Mouse (Mus musculus) neural tube, embryonic 11.5 days (tissue): ENCODE data around the gene Celf2. TPM values are rescaled to one million over a fixed set of nuclear protein-coding genes. Genes with fewer than 3 reads are reported as not detected.
A peak's percentile ranks its signal among the peaks of the same experiment; 100 is the strongest.

Source experiments
- ATAC-seq: fragments of 200-750 bp; cut with Nextera tagmentation; 2 replicates; pipeline ENCODE4 v1.8.0; 2017; ENCODE audit warnings: moderate number of reproducible peaks, mild to moderate bottlenecking, moderate TSS enrichment, moderate library complexity; ENCODE audit not compliant: insufficient read depth, low FRiP score, low TSS enrichment
- DNase-seq: peaks from one replicate; pipeline ENCODE4 v3.0.0-alpha.2; 2015; ENCODE audit warnings: low spot score
- H3K27ac ChIP-seq: fragments of 300-500 bp; sonication (generic); 2 replicates; pipeline ENCODE4 v1.5.1; 2014; ENCODE audit warnings: low read depth, mild to moderate bottlenecking, low read length
- H3K27me3 ChIP-seq: fragments of 300-500 bp; sonication (generic); 2 replicates; pipeline ENCODE4 v1.6.1; 2014; ENCODE audit warnings: mild to moderate bottlenecking, low read length, mixed read lengths; ENCODE audit not compliant: control insufficient read depth, insufficient read depth
- H3K36me3 ChIP-seq: fragments of 300-500 bp; sonication (generic); 2 replicates; pipeline ENCODE4 v1.6.1; 2014; ENCODE audit warnings: mild to moderate bottlenecking, low read length, moderate library complexity, mixed read lengths; ENCODE audit not compliant: control insufficient read depth, insufficient read depth
- H3K4me1 ChIP-seq: fragments of 300-500 bp; sonication (generic); 2 replicates; pipeline ENCODE4 v1.6.1; 2014; ENCODE audit warnings: low read length, mixed read lengths; ENCODE audit not compliant: control insufficient read depth, insufficient read depth
- H3K4me2 ChIP-seq: fragments of 300-500 bp; sonication (generic); 2 replicates; pipeline ENCODE4 v1.6.1; 2014; ENCODE audit warnings: low read depth, mild to moderate bottlenecking, moderate library complexity
- H3K4me3 ChIP-seq: fragments of 300-500 bp; sonication (generic); 2 replicates; pipeline ENCODE4 v1.5.1; 2014; ENCODE audit warnings: low read depth, low read length
- H3K9ac ChIP-seq: fragments of 300-500 bp; sonication (generic); 2 replicates; pipeline ENCODE4 v1.6.1; 2014; ENCODE audit warnings: mild to moderate bottlenecking, low read length
- H3K9me3 ChIP-seq: fragments of 300-500 bp; sonication (generic); 2 replicates; pipeline ENCODE4 v1.6.1; 2016; ENCODE audit warnings: low read length; ENCODE audit not compliant: control insufficient read depth
- WGBS: fragments of 180-500 bp; shearing (Covaris S2); extraction: QIAGEN DNeasy Blood & Tissue Kit; methylation state at CpG from one replicate; pipeline ENCODE4 v1.1.7; 2014; 5-methylcytosine and 5-hydroxymethylcytosine counted together
- polyA plus RNA-seq: library from polyadenylated mRNA; unstranded; fragments of >200 nt; fragmentation: Nextera tagmentation; extraction: Ambion mirVana; gene quantifications from 2 replicates; pipeline ENCODE4 v1.2.1, GENCODE M21; 2014

The Celf2 gene
- polyA plus RNA-seq, 1 experiment from 2014 or later: 70.3 TPM

DNA sequence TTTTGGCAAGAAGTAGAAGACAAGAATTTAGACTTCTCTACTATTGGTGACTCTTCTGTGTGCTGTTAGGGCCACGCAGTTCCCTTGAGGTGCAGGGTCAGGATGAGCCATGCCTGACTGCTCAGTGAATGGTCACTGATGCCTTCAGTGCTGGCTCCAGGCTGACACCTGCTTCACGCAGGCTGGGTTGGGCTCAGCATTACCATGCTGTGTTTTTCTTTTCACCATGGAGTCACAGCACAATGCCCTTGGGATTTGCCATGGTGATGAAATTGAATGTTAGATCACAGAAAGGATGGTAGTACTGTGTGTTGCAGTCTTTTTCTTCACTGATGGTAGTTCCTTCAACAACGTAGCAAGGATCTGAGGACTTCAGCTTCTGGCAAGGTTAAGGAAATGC is 394.2 kb downstream of the Celf2 start:
- Histone ChIP-seq H3K27ac (no peak overlapping the region), H3K9ac (no peak overlapping the region), H3K4me2 (no peak overlapping the region), H3K4me1 (0 out of 2 replicates have a peak, but pooled peaks cover 6% of the 10 kb centered on the region), H3K27me3 (no peaks in the 10 kb centered on the region), H3K36me3 (no peaks in the 10 kb centered on the region), H3K9me3 (no peaks in the 10 kb centered on the region), H3K4me3 (no peak overlapping the region)
- ATAC-seq (0 out of 2 replicates have a peak, but pooled peaks have one; percentile 62), DNase-seq (no peak)
- WGBS: 55% methylated on average over 3 of the region's 3 CpGs

DNA sequence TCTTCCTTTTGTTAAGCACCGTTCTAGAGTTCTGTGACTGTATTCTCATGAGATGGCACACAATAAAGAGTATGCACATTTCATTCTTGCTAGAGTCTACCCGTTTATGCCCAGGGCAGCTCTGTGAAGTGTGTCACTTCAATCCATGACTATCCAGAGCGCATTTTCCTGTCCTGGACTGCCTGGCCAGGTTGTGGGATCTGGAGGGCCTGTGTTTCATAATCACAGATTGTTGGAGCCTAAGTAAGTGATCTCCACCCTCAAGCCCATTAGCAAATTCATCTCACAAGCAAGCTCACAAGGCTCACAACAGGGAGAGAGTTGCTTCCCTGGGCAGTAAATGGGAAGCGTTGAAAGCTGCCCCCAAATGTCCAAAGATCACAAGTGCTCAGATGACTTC is 395.6 kb downstream of the Celf2 start:
- no peaks in the 10 kb centered on the region for H3K36me3 ChIP-seq
- no peak for ATAC-seq
- no peak overlapping the region for H3K9ac ChIP-seq
- H3K9me3 ChIP-seq: no peaks in the 10 kb centered on the region
- WGBS: 69% methylated on average over 4 of the region's 4 CpGs
- H3K4me1 ChIP-seq: 0 out of 2 replicates have a peak, but pooled peaks cover 6% of the 10 kb centered on the region
- H3K27me3 ChIP-seq: no peaks in the 10 kb centered on the region
- H3K27ac ChIP-seq: no peak overlapping the region
- no peak for DNase-seq
- H3K4me3 ChIP-seq: no peak overlapping the region
- no peak overlapping the region for H3K4me2 ChIP-seq

DNA sequence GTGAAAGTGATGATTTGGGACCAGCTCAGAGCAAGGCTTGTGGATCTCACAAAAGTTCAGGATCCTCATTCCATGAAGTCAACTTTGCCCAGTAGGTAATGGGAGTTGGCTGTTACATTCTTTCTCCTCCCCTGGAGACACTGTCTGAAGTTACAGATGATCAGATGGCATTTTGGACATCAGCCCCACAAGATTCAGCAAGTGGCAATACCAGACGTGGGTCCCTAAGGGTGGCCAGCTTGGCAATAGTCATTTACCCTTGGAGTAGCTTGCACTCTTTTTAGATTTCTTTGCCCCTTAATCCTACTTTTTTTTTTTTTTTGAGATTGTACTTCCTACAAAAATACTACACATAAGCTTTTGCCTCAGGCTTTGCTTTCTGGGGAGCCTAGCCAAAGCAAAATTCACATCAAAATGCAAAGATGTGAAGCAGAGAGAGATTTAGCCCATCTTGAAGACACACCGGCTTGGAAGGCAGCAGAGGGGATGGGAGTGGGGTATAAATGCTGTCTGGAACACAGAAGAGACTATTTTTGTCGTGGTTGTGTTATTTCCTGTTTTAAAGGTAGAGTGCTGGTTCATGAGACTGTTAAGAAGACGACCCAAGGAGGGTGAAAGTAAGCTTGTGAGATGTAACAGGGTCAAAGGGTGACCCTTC is 397.1 kb downstream of the Celf2 start:
- H3K4me2 ChIP-seq: no peak overlapping the region
- H3K4me3 ChIP-seq: no peak overlapping the region
- no peaks in the 10 kb centered on the region for H3K9me3 ChIP-seq
- 64% methylated on average over 4 of the region's 4 CpGs for WGBS
- H3K36me3 ChIP-seq: no peaks in the 10 kb centered on the region
- no peak overlapping the region for H3K9ac ChIP-seq
- H3K27me3 ChIP-seq: no peaks in the 10 kb centered on the region
- ATAC-seq (no peak), DNase-seq (no peak)
- no peak overlapping the region for H3K27ac ChIP-seq
- H3K4me1 ChIP-seq: 0 out of 2 replicates have a peak, but pooled peaks cover 6% of the 10 kb centered on the region

DNA sequence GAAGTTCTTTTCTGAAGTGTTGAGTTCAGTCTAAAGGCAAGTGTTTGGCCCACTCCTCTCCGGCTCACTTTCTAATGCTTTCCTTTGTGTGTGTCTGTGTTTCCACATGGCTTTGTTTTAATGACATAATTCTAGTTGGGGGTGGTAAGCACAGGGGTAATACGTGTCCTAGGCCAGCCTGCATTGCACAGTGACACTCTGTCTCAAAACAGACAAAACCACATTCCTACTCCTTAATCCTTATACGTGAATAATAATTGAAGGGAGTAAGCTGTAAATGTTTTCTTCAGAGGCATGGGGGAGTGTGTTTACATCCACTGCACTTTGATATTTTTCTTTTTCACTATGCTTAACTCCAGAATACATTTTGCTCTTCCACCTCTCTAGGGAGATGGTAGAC is 415.9 kb downstream of the Celf2 start:
- H3K9ac ChIP-seq: no peak overlapping the region
- WGBS: 74% methylated on average over 3 of the region's 3 CpGs
- no peak overlapping the region for H3K4me2 ChIP-seq
- no peaks in the 10 kb centered on the region for H3K4me1 ChIP-seq
- H3K27ac ChIP-seq: no peak overlapping the region
- ATAC-seq (no peak), DNase-seq (no peak)
- H3K4me3 ChIP-seq: no peak overlapping the region
- no peaks in the 10 kb centered on the region for H3K27me3 ChIP-seq
- H3K36me3 ChIP-seq: no peaks in the 10 kb centered on the region
- H3K9me3 ChIP-seq: no peaks in the 10 kb centered on the region

DNA sequence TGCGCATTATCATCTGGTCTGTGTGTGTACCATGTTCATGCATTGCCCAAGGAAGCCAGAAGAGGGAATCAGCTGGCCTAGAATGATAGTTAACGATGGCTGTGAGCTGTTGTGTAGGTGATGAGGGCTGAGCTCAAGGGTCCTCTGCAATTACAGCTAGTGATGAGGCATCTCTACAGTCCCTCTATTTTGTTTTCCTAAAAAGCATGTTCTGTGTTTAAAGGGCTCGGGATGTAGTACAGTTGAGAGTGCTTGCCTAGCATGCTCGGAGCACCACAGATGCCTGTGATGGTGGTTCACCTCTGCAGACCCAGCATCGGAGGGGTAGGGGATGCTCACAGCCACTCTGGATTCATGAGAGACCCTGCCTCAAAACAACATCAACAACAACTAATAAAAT is 416.7 kb downstream of the Celf2 start:
- Histone ChIP-seq H3K36me3 (no peaks in the 10 kb centered on the region), H3K4me1 (no peaks in the 10 kb centered on the region), H3K27ac (no peak overlapping the region), H3K9ac (no peak overlapping the region), H3K27me3 (no peaks in the 10 kb centered on the region), H3K4me2 (no peak overlapping the region), H3K9me3 (no peaks in the 10 kb centered on the region), H3K4me3 (no peak overlapping the region)
- WGBS: 93% methylated on average over 5 of the region's 5 CpGs
- ATAC-seq (no peak), DNase-seq (no peak)

DNA sequence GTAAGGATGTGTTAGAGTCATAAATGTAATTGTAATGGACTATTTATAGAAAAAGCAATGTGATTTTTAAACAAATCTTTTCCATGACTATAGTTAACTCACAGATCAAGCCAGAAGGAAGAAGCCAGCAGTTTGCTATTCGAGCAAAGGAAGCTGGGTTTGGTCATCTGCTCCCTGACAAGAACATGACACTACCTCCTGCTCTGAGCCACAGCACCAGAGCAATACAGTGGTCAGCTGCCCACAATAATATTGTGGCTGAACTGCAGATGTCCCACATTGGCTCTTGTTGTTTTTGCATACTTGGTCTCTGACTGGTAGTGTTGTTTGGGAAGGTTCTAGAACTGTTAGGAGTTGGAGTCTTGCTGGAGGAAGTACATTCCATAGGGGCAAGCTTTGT is 418.9 kb downstream of the Celf2 start:
- DNase-seq: no peak
- Histone ChIP-seq H3K9me3 (no peaks in the 10 kb centered on the region), H3K4me1 (no peaks in the 10 kb centered on the region), H3K27me3 (no peaks in the 10 kb centered on the region), H3K27ac (no peak overlapping the region), H3K4me3 (no peak overlapping the region), H3K4me2 (no peak overlapping the region), H3K36me3 (no peaks in the 10 kb centered on the region), H3K9ac (no peak overlapping the region)
- no peak for ATAC-seq
- WGBS: 84% methylated on average over 1 of the region's 1 CpGs

DNA sequence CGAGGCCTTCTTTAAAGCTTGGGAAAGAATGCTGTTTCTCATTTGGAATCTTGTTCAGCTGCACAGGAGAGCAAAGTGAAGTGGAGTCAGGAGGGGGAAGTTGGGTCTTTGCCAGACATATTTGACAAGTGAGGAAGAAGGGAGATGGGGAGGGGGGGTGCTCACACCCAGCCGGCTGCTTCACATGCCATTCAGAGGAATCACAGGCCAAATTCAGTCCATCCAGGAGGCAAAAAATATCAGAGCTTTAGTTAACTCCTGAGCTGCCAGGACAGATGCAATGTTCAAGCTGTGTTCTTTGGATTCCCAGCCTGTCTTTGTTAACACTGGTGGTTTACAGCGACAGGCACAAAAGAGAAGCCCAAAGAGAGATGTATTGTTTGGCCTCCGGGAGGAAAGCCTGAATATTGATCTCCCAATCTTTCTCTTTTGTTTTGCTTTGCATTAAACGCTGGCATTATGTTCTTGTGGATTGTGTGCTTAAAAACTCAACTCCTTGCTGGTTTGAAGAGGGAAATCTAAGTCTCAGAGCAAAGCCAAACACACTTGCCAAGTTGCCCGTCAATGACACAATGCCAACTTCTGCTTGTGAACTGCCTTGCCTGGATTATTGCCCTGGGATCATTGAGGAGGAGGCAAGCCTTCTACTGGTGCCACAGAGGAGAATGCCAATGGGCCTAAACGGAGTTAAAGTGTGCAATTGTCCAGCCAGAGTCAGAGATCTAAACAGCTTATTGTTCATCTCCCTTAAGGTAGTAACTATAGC is 420.1 kb downstream of the Celf2 start:
- Histone ChIP-seq H3K4me3 (no peak overlapping the region), H3K9ac (no peak overlapping the region), H3K27me3 (no peaks in the 10 kb centered on the region), H3K4me2 (no peak overlapping the region), H3K27ac (0 out of 2 replicates have a peak overlapping the region, but pooled peaks have one; percentile 10), H3K9me3 (no peaks in the 10 kb centered on the region), H3K36me3 (no peaks in the 10 kb centered on the region), H3K4me1 (no peaks in the 10 kb centered on the region)
- 27% methylated on average over 7 of the region's 7 CpGs for WGBS
- peak; percentile 63 for DNase-seq
- peak; percentile 80 for ATAC-seq

DNA sequence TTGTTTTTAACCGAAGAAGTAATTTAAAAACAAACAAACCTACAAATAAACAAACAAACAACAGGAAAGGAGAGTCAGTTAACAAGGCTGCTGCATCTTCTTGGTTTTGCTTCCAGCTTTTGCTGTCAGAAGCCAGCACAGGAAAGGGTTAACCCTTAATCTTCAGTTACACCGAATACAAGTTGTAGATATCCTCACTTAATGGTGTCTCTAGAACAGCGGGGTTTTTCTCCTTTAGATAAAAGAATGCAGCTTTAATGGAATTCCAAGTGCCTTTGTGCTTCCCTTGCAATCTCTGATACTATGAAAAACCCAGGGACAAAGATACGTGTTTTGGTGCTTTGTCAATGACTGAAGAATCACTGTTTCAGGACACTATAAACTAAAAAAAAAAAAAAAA is 420.8 kb downstream of the Celf2 start:
- no peak overlapping the region for H3K4me3 ChIP-seq
- DNase-seq (no peak), ATAC-seq (peak; percentile 7; the same call in 1 of the 2 replicates)
- H3K27me3 ChIP-seq: no peaks in the 10 kb centered on the region
- no peaks in the 10 kb centered on the region for H3K36me3 ChIP-seq
- no peak overlapping the region for H3K4me2 ChIP-seq
- H3K9me3 ChIP-seq: no peaks in the 10 kb centered on the region
- no peaks in the 10 kb centered on the region for H3K4me1 ChIP-seq
- H3K27ac ChIP-seq: no peak overlapping the region
- no peak overlapping the region for H3K9ac ChIP-seq
- 31% methylated on average over 4 of the region's 4 CpGs for WGBS

DNA sequence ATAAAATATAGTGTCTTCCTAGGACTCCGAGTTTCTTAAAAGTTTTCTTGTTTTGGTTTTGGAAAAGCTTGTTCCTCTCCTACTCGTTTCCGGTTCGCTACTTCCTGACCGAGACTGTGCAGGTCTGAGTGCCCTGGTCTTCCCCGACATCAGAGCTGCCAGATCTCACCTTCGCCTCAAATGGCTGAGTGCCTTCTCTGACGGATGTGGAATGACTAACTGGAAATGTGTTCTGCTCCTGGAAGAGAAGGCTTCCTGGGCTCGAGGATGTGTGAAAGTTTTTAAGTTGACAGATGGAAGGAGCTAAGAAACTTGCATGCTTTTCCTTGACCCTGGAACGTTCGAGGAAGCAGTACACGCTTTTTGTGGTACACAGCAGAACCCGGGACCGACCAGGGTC is 421.9 kb downstream of the Celf2 start:
- ATAC-seq: no peak
- Histone ChIP-seq H3K36me3 (no peaks in the 10 kb centered on the region), H3K4me2 (no peak overlapping the region), H3K4me1 (no peaks in the 10 kb centered on the region), H3K4me3 (no peak overlapping the region), H3K9me3 (no peaks in the 10 kb centered on the region), H3K27ac (no peak overlapping the region), H3K27me3 (no peaks in the 10 kb centered on the region), H3K9ac (no peak overlapping the region)
- no peak for DNase-seq
- 84% methylated on average over 14 of the region's 14 CpGs for WGBS
